Mouse (Mus musculus): ENCODE data around the gene Gbp5. TPM values are rescaled to one million over a fixed set of nuclear protein-coding genes. Genes with fewer than 3 reads are reported as not detected.
A peak's percentile ranks its signal among the peaks of the same experiment; 100 is the strongest.

The Gbp5 gene
- 1 to 10 TPM; 1.5 to 5.5 TPM for total RNA-seq (2021)
- long read RNA-seq, experiment 1: 0 reads
- long read RNA-seq, experiment 2, partial matches to known transcripts: 0 of 1 reads
- long read RNA-seq, experiment 2, other reads (novel, unspliced or antisense): 1 of 1 reads

- DNase-seq: peak; percentile 72
- Histone ChIP-seq H3K4me3 (no peak within 1 kb of the TSS), H3K27ac (peak within 1 kb of the TSS; percentile 87)
- intact Hi-C loops (cut with DNase I): loop anchor here (2.0 kb wide), 1 partner anchor 129 kb away; no protein-coding TSS in a partner anchor
- peak; percentile 75 for TF ChIP-seq CTCF (IDR thresholded peaks at IDR 0.05)
These were observed at the start of gene Gbp5 for GRCm38 (mm10) chr3:142493536-142494061. Gene Gbp5, plus strand, starts transcription at chr3:142493978.

GRCm38 (mm10) chr3:142454198-142454597 is 39.6 kb upstream of the Gbp5 start:
- DNase-seq: no peak
- Histone ChIP-seq H3K4me3 (no peak overlapping the region), H3K27ac (no peak overlapping the region)
- intact Hi-C loops (cut with DNase I): no loop called here
- no peak for TF ChIP-seq CTCF (IDR thresholded peaks at IDR 0.05)

- no peak overlapping the region for H3K4me3 ChIP-seq
- intact Hi-C loops (cut with DNase I): no loop called here
- no peak for DNase-seq
- no peak overlapping the region for H3K27ac ChIP-seq
- no peak for TF ChIP-seq CTCF (IDR thresholded peaks at IDR 0.05)
These were observed 34.5 kb upstream of the Gbp5 start for GRCm38 (mm10) chr3:142459241-142459640.

- no peak for TF ChIP-seq CTCF (IDR thresholded peaks at IDR 0.05)
- intact Hi-C loops (cut with DNase I): no loop called here
- Histone ChIP-seq H3K27ac (no peak overlapping the region; the same call in 1 of the 2 replicates), H3K4me3 (peak overlapping the region; percentile 34)
- no peak for DNase-seq
These were observed 30.7 kb upstream of the Gbp5 start for GRCm38 (mm10) chr3:142462764-142463751.

- intact Hi-C loops (cut with DNase I): no loop called here
- Histone ChIP-seq H3K27ac (no peak overlapping the region), H3K4me3 (peak overlapping the region; percentile 48)
- peak; percentile 87 for TF ChIP-seq CTCF (IDR thresholded peaks at IDR 0.05)
- no peak for DNase-seq
These were observed 19.3 kb upstream of the Gbp5 start for GRCm38 (mm10) chr3:142474349-142474983.

- intact Hi-C loops (cut with DNase I): loop anchor here (1.0 to 5.0 kb wide), 2 partner anchors 194 to 619 kb away; no protein-coding TSS in a partner anchor
- peak; percentile 63 for DNase-seq
- peak; percentile 90 for TF ChIP-seq CTCF (IDR thresholded peaks at IDR 0.05)
- Histone ChIP-seq H3K4me3 (no peak overlapping the region), H3K27ac (no peak overlapping the region)
These were observed 17.9 kb upstream of the Gbp5 start for GRCm38 (mm10) chr3:142475913-142476312.

GRCm38 (mm10) chr3:142477866-142478265 is 15.9 kb upstream of the Gbp5 start:
- TF ChIP-seq CTCF (IDR thresholded peaks at IDR 0.05): no peak
- Histone ChIP-seq H3K27ac (no peak overlapping the region), H3K4me3 (no peak overlapping the region)
- intact Hi-C loops (cut with DNase I): loop anchor here (5.0 kb wide), 1 partner anchor 621 kb away; no protein-coding TSS in a partner anchor
- no peak for DNase-seq

GRCm38 (mm10) chr3:142478360-142478759 is 15.4 kb upstream of the Gbp5 start:
- Histone ChIP-seq H3K27ac (no peak overlapping the region), H3K4me3 (no peak overlapping the region)
- DNase-seq: no peak
- no peak for TF ChIP-seq CTCF (IDR thresholded peaks at IDR 0.05)
- intact Hi-C loops (cut with DNase I): loop anchor here (5.0 kb wide), 1 partner anchor 621 kb away; no protein-coding TSS in a partner anchor

GRCm38 (mm10) chr3:142490465-142490864 is 3.3 kb upstream of the Gbp5 start:
- no peak; the same call in 1 of the 2 replicates for TF ChIP-seq CTCF (IDR thresholded peaks at IDR 0.05)
- no peak overlapping the region for H3K4me3 ChIP-seq
- DNase-seq: peak; percentile 77
- no peak overlapping the region for H3K27ac ChIP-seq
- intact Hi-C loops (cut with DNase I): loop anchor here (1.0 to 2.0 kb wide), 3 partner anchors 70 to 218 kb away; partner anchors contain the start of gene Gbp3

GRCm38 (mm10) chr3:142495146-142495655 is 1.4 kb downstream of the Gbp5 start:
- no peak for DNase-seq
- Histone ChIP-seq H3K4me3 (no peak overlapping the region), H3K27ac (peak overlapping the region; percentile 87)
- intact Hi-C loops (cut with DNase I): no loop called here
- no peak for TF ChIP-seq CTCF (IDR thresholded peaks at IDR 0.05)

GRCm38 (mm10) chr3:142496113-142497101 is 2.6 kb downstream of the Gbp5 start:
- Histone ChIP-seq H3K4me3 (peak overlapping the region; percentile 71), H3K27ac (peak overlapping the region; percentile 87)
- no peak for TF ChIP-seq CTCF (IDR thresholded peaks at IDR 0.05)
- intact Hi-C loops (cut with DNase I): no loop called here
- DNase-seq: no peak

Measured in gastrocnemius, adult 2 months (tissue).